Mouse (Mus musculus) frontal cortex, postnatal 25 days (tissue): ENCODE data around the gene Ksr2.
"Not testable (repeated sequence)": the region's sequence is repeated elsewhere in the genome, so short reads cannot be mapped to it uniquely, and the experiment has no call there.

Source experiments
- DNase-seq, 2 experiments: peaks; one replicate each; pipeline ENCODE4 v3.0.0; 2022; ENCODE audit warnings: low spot score in 2 of 2

The Ksr2 gene

GRCm38 (mm10) chr5:117408216-117408615 lies 5.6 kb upstream of the Ksr2 start:
- no peak for DNase-seq

- DNase-seq: no peak
Measured at GRCm38 (mm10) chr5:117409369-117409768, 4.4 kb upstream of the Ksr2 start.

- DNase-seq: no peak
Measured at GRCm38 (mm10) chr5:117414611-117415010, 811 bp downstream of the Ksr2 start.

- DNase-seq: peak in 1 of 2 experiments; percentile 10
Measured at GRCm38 (mm10) chr5:117415011-117415912, 1.5 kb downstream of the Ksr2 start.

- no peak for DNase-seq
Measured at GRCm38 (mm10) chr5:117417442-117417841, 3.6 kb downstream of the Ksr2 start.

- DNase-seq: not testable (repeated sequence)
Measured at GRCm38 (mm10) chr5:117433501-117433900, 19.7 kb downstream of the Ksr2 start.

- DNase-seq: no peak
Measured at GRCm38 (mm10) chr5:117440261-117440660, 26.5 kb downstream of the Ksr2 start.

GRCm38 (mm10) chr5:117441242-117441842 lies 27.5 kb downstream of the Ksr2 start:
- DNase-seq: no peak

- no peak for DNase-seq
Measured at GRCm38 (mm10) chr5:117442157-117442765, 28.5 kb downstream of the Ksr2 start.

- no peak for DNase-seq
Measured at GRCm38 (mm10) chr5:117443141-117443540, 29.3 kb downstream of the Ksr2 start.

- DNase-seq: no peak
Measured at GRCm38 (mm10) chr5:117443902-117444301, 30.1 kb downstream of the Ksr2 start.

GRCm38 (mm10) chr5:117447698-117448097 lies 33.9 kb downstream of the Ksr2 start:
- DNase-seq: no peak

GRCm38 (mm10) chr5:117452013-117452412 lies 38.2 kb downstream of the Ksr2 start:
- no peak for DNase-seq

- no peak for DNase-seq
Measured at GRCm38 (mm10) chr5:117455546-117455945, 41.7 kb downstream of the Ksr2 start.

- DNase-seq: no peak
Measured at GRCm38 (mm10) chr5:117457121-117457520, 43.3 kb downstream of the Ksr2 start.

- DNase-seq: no peak
Measured at GRCm38 (mm10) chr5:117457583-117457982, 43.8 kb downstream of the Ksr2 start.

- DNase-seq: no peak
Measured at GRCm38 (mm10) chr5:117458899-117459298, 45.1 kb downstream of the Ksr2 start.

GRCm38 (mm10) chr5:117460261-117460660 lies 46.5 kb downstream of the Ksr2 start:
- DNase-seq: no peak

- no peak for DNase-seq
Measured at GRCm38 (mm10) chr5:117467052-117467451, 53.3 kb downstream of the Ksr2 start.

GRCm38 (mm10) chr5:117468961-117469360 lies 55.2 kb downstream of the Ksr2 start:
- no peak for DNase-seq

GRCm38 (mm10) chr5:117469572-117469971 lies 55.8 kb downstream of the Ksr2 start:
- no peak for DNase-seq

GRCm38 (mm10) chr5:117481162-117481561 lies 67.4 kb downstream of the Ksr2 start:
- no peak for DNase-seq

- no peak for DNase-seq
Measured at GRCm38 (mm10) chr5:117481586-117481985, 67.8 kb downstream of the Ksr2 start.
